Mouse (Mus musculus) myocyte (in vitro differentiated cells): ENCODE data around the gene Itpr3.
A peak's percentile ranks its signal among the peaks of the same experiment; 100 is the strongest.

Experiments
- CEBPB ChIP-seq: IDR thresholded peaks from 2 replicates; pipeline ENCODE4 v1.6.1; 2011; ENCODE audit warnings: mild to moderate bottlenecking, moderate library complexity; ENCODE audit not compliant: poor library complexity, insufficient read depth, severe bottlenecking
- MAX ChIP-seq: IDR thresholded peaks from one replicate; pipeline ENCODE4 v1.6.1; 2011; ENCODE audit warnings: low read depth, mild to moderate bottlenecking, control low read depth
- MYOD1 ChIP-seq, 3 experiments: IDR thresholded peaks; one replicate each; pipeline ENCODE4 v1.6.1; 2011; ENCODE audit warnings: control low read depth in 2 of 3, low read depth in 2 of 3, mild to moderate bottlenecking in 2 of 3, moderate library complexity in 1 of 3; ENCODE audit not compliant: insufficient read length in 2 of 3, control insufficient read depth in 1 of 3
- POLR2A ChIP-seq: IDR thresholded peaks from one replicate; pipeline ENCODE4 v1.6.1; 2011; ENCODE audit warnings: low read depth, mild to moderate bottlenecking, control low read depth, moderate library complexity; ENCODE audit not compliant: insufficient read length
- POLR2AphosphoS2 ChIP-seq: IDR thresholded peaks from one replicate; pipeline ENCODE4 v1.6.1; 2011; ENCODE audit warnings: low read depth, control low read depth; ENCODE audit not compliant: insufficient read length
- TCF12 ChIP-seq: IDR thresholded peaks from one replicate; pipeline ENCODE4 v1.6.1; 2011; ENCODE audit warnings: mild to moderate bottlenecking, control low read depth; ENCODE audit not compliant: poor library complexity, insufficient read depth, severe bottlenecking
- TCF3 ChIP-seq: IDR thresholded peaks from one replicate; pipeline ENCODE4 v1.6.1; 2011; ENCODE audit warnings: low read depth, control low read depth; ENCODE audit not compliant: insufficient read length
- USF1 ChIP-seq: IDR thresholded peaks from one replicate; pipeline ENCODE4 v1.6.1; 2011; ENCODE audit warnings: low read depth, mild to moderate bottlenecking, control low read depth, moderate library complexity

GRCm38 (mm10) chr17:27167545-27167944, 110.4 kb downstream of the Itpr3 start, which contains the start of gene Ip6k3:
- peak; percentile 12 to 83 (median 75) for TF ChIP-seq MYOD1 (IDR thresholded peaks at IDR 0.05; ENCODE audit: control insufficient read depth in 1 of 3, insufficient read length in 2 of 3, low read depth in 2 of 3)
- TF ChIP-seq POLR2A, result no peak
- TF ChIP-seq POLR2AphosphoS2, result no peak
- peak; percentile 12 for TF ChIP-seq USF1
- TF ChIP-seq MAX, result no peak
- TF ChIP-seq CEBPB, result no peak
- peak; percentile 21 for TF ChIP-seq TCF12
- TF ChIP-seq TCF3, result peak; percentile 5
